Mouse (Mus musculus) testis, postnatal 14 days (tissue): Measurements from ENCODE around the gene Pdp2.
"Not testable (repeated sequence)": the region's sequence is repeated elsewhere in the genome, so short reads cannot be mapped to it uniquely, and the experiment has no call there.

Source experiments
- DNase-seq: peaks from one replicate; pipeline ENCODE4 v3.0.0; 2021; ENCODE audit warnings: low spot score

Gene Pdp2

GRCm38 (mm10) chr8:104633156-104633744, 42.0 kb downstream of the Pdp2 start:
- DNase-seq, result peak; percentile 64

GRCm38 (mm10) chr8:104635004-104635710, 43.9 kb downstream of the Pdp2 start:
- no peak for DNase-seq

GRCm38 (mm10) chr8:104638010-104638409, 46.8 kb downstream of the Pdp2 start:
- peak; percentile 2 for DNase-seq

- DNase-seq, result peak; percentile 1
Measured at GRCm38 (mm10) chr8:104640241-104640640, 49.0 kb downstream of the Pdp2 start.

GRCm38 (mm10) chr8:104640831-104641370, 49.6 kb downstream of the Pdp2 start:
- DNase-seq, result peak; percentile 6

GRCm38 (mm10) chr8:104641426-104642323, 50.4 kb downstream of the Pdp2 start, which contains the start of gene Ciao2b:
TSS of gene Ciao2b (minus strand) at chr8:104641965.
- peak; percentile 88 for DNase-seq

GRCm38 (mm10) chr8:104642324-104642654, 51.0 kb downstream of the Pdp2 start:
- no peak for DNase-seq

- not testable (repeated sequence) for DNase-seq
Measured at GRCm38 (mm10) chr8:104644187-104644586, 52.9 kb downstream of the Pdp2 start.
